Mouse (Mus musculus): ENCODE measurements around the gene Lrrc1. TPM values are rescaled to one million over a fixed set of nuclear protein-coding genes. Genes with fewer than 3 reads are reported as not detected.

Lrrc1 gene
- polyA plus RNA-seq, 1 experiment, result 4.4 TPM

GRCm38 (mm10) chr9:77465401-77465800, 79.3 kb downstream of the Lrrc1 start:
- Histone ChIP-seq H3K4me3 (ENCODE audit: insufficient read depth, poor library complexity, severe bottlenecking) (no peak overlapping the region), H3K79me3 (ENCODE audit: low read depth) (no peaks in the 10 kb centered on the region), H3K36me3 (ENCODE audit: control insufficient read depth, insufficient read depth) (no peaks in the 10 kb centered on the region), H3K79me2 (ENCODE audit: control insufficient read depth, insufficient read depth) (no peaks in the 10 kb centered on the region), H3K27me3 (ENCODE audit: control insufficient read depth, insufficient read depth, insufficient read length) (no peaks in the 10 kb centered on the region), H3ac (ENCODE audit: control insufficient read depth, insufficient read length, low read depth) (no peak overlapping the region)
- TF ChIP-seq MAX (IDR thresholded peaks at IDR 0.05) (no peak), USF1 (IDR thresholded peaks at IDR 0.05; ENCODE audit: low read depth) (no peak), MYOD1 (IDR thresholded peaks at IDR 0.05; ENCODE audit: control insufficient read depth, insufficient read length, low read depth) (no peak)

GRCm38 (mm10) chr9:77463861-77464260, 80.8 kb downstream of the Lrrc1 start:
- H3K4me3 ChIP-seq (ENCODE audit: insufficient read depth, poor library complexity, severe bottlenecking), result no peak overlapping the region
- H3K79me3 ChIP-seq (ENCODE audit: low read depth), result no peaks in the 10 kb centered on the region
- no peak for TF ChIP-seq MAX (IDR thresholded peaks at IDR 0.05)
- TF ChIP-seq CTCF (IDR thresholded peaks at IDR 0.05; ENCODE audit: control insufficient read depth, insufficient read depth, insufficient read length), result no peak
- TF ChIP-seq MYOG (IDR thresholded peaks at IDR 0.05; ENCODE audit: control insufficient read depth, extremely low read depth, insufficient read length), result no peak
- no peak for TF ChIP-seq FOSL1 (IDR thresholded peaks at IDR 0.05; ENCODE audit: insufficient read depth, low read length, poor library complexity, severe bottlenecking)
- TF ChIP-seq CEBPB (IDR thresholded peaks at IDR 0.05; ENCODE audit: low read depth), result no peak
- TF ChIP-seq USF1 (IDR thresholded peaks at IDR 0.05; ENCODE audit: low read depth), result no peak
- TF ChIP-seq MYOD1 (IDR thresholded peaks at IDR 0.05; ENCODE audit: control insufficient read depth, insufficient read length, low read depth), result no peak
- H3K27me3 ChIP-seq (ENCODE audit: control insufficient read depth, insufficient read depth, insufficient read length), result no peaks in the 10 kb centered on the region
- no peaks in the 10 kb centered on the region for H3K36me3 ChIP-seq (ENCODE audit: control insufficient read depth, insufficient read depth)
- no peaks in the 10 kb centered on the region for H3K79me2 ChIP-seq (ENCODE audit: control insufficient read depth, insufficient read depth)
- no peak overlapping the region for H3ac ChIP-seq (ENCODE audit: control insufficient read depth, insufficient read length, low read depth)

- no peaks in the 10 kb centered on the region for H3K79me2 ChIP-seq (ENCODE audit: control insufficient read depth, insufficient read depth)
- H3K27me3 ChIP-seq (ENCODE audit: control insufficient read depth, insufficient read depth, insufficient read length), result no peaks in the 10 kb centered on the region
- H3K4me3 ChIP-seq (ENCODE audit: insufficient read depth, poor library complexity, severe bottlenecking), result no peak overlapping the region
- H3ac ChIP-seq (ENCODE audit: control insufficient read depth, insufficient read length, low read depth), result no peak overlapping the region
- no peaks in the 10 kb centered on the region for H3K36me3 ChIP-seq (ENCODE audit: control insufficient read depth, insufficient read depth)
- no peak for TF ChIP-seq MYOD1 (IDR thresholded peaks at IDR 0.05; ENCODE audit: control insufficient read depth, insufficient read length, low read depth)
- TF ChIP-seq FOSL1 (IDR thresholded peaks at IDR 0.05; ENCODE audit: insufficient read depth, low read length, poor library complexity, severe bottlenecking), result no peak
- TF ChIP-seq MAX (IDR thresholded peaks at IDR 0.05), result no peak
- no peak for TF ChIP-seq CEBPB (IDR thresholded peaks at IDR 0.05; ENCODE audit: low read depth)
- no peak for TF ChIP-seq USF1 (IDR thresholded peaks at IDR 0.05; ENCODE audit: low read depth)
- no peak for TF ChIP-seq CTCF (IDR thresholded peaks at IDR 0.05; ENCODE audit: control insufficient read depth, insufficient read depth, insufficient read length)
- TF ChIP-seq MYOG (IDR thresholded peaks at IDR 0.05; ENCODE audit: control insufficient read depth, extremely low read depth, insufficient read length), result no peak
- no peaks in the 10 kb centered on the region for H3K79me3 ChIP-seq (ENCODE audit: low read depth)
Observed at GRCm38 (mm10) chr9:77463195-77463594, 81.5 kb downstream of the Lrrc1 start.

- Histone ChIP-seq H3K36me3 (ENCODE audit: control insufficient read depth, insufficient read depth) (no peaks in the 10 kb centered on the region), H3K4me3 (ENCODE audit: insufficient read depth, poor library complexity, severe bottlenecking) (no peak overlapping the region), H3K27me3 (ENCODE audit: control insufficient read depth, insufficient read depth, insufficient read length) (no peaks in the 10 kb centered on the region), H3ac (ENCODE audit: control insufficient read depth, insufficient read length, low read depth) (no peak overlapping the region), H3K79me2 (ENCODE audit: control insufficient read depth, insufficient read depth) (no peaks in the 10 kb centered on the region), H3K79me3 (ENCODE audit: low read depth) (no peaks in the 10 kb centered on the region)
- TF ChIP-seq USF1 (IDR thresholded peaks at IDR 0.05; ENCODE audit: low read depth), result no peak
- TF ChIP-seq CTCF (IDR thresholded peaks at IDR 0.05; ENCODE audit: control insufficient read depth, insufficient read depth, insufficient read length), result no peak
- no peak for TF ChIP-seq MYOD1 (IDR thresholded peaks at IDR 0.05; ENCODE audit: control insufficient read depth, insufficient read length, low read depth)
- TF ChIP-seq MYOG (IDR thresholded peaks at IDR 0.05; ENCODE audit: control insufficient read depth, extremely low read depth, insufficient read length), result no peak
- TF ChIP-seq CEBPB (IDR thresholded peaks at IDR 0.05; ENCODE audit: low read depth), result no peak
- TF ChIP-seq MAX (IDR thresholded peaks at IDR 0.05), result no peak
- no peak for TF ChIP-seq FOSL1 (IDR thresholded peaks at IDR 0.05; ENCODE audit: insufficient read depth, low read length, poor library complexity, severe bottlenecking)
Observed at GRCm38 (mm10) chr9:77461371-77461915, 83.2 kb downstream of the Lrrc1 start.

GRCm38 (mm10) chr9:77460408-77460807, 84.3 kb downstream of the Lrrc1 start:
- Histone ChIP-seq H3K4me3 (ENCODE audit: insufficient read depth, poor library complexity, severe bottlenecking) (no peak overlapping the region), H3K27me3 (ENCODE audit: control insufficient read depth, insufficient read depth, insufficient read length) (no peaks in the 10 kb centered on the region), H3ac (ENCODE audit: control insufficient read depth, insufficient read length, low read depth) (no peak overlapping the region), H3K79me2 (ENCODE audit: control insufficient read depth, insufficient read depth) (no peaks in the 10 kb centered on the region), H3K36me3 (ENCODE audit: control insufficient read depth, insufficient read depth) (no peaks in the 10 kb centered on the region), H3K79me3 (ENCODE audit: low read depth) (no peaks in the 10 kb centered on the region)
- TF ChIP-seq FOSL1 (IDR thresholded peaks at IDR 0.05; ENCODE audit: insufficient read depth, low read length, poor library complexity, severe bottlenecking), result no peak
- no peak for TF ChIP-seq MYOG (IDR thresholded peaks at IDR 0.05; ENCODE audit: control insufficient read depth, extremely low read depth, insufficient read length)
- no peak for TF ChIP-seq MYOD1 (IDR thresholded peaks at IDR 0.05; ENCODE audit: control insufficient read depth, insufficient read length, low read depth)
- TF ChIP-seq MAX (IDR thresholded peaks at IDR 0.05), result no peak
- TF ChIP-seq CTCF (IDR thresholded peaks at IDR 0.05; ENCODE audit: control insufficient read depth, insufficient read depth, insufficient read length), result no peak
- no peak for TF ChIP-seq USF1 (IDR thresholded peaks at IDR 0.05; ENCODE audit: low read depth)
- no peak for TF ChIP-seq CEBPB (IDR thresholded peaks at IDR 0.05; ENCODE audit: low read depth)

GRCm38 (mm10) chr9:77459365-77459764, 85.3 kb downstream of the Lrrc1 start:
- no peaks in the 10 kb centered on the region for H3K79me2 ChIP-seq (ENCODE audit: control insufficient read depth, insufficient read depth)
- no peak overlapping the region for H3ac ChIP-seq (ENCODE audit: control insufficient read depth, insufficient read length, low read depth)
- TF ChIP-seq FOSL1 (IDR thresholded peaks at IDR 0.05; ENCODE audit: insufficient read depth, low read length, poor library complexity, severe bottlenecking) (no peak), CEBPB (IDR thresholded peaks at IDR 0.05; ENCODE audit: low read depth) (no peak), CTCF (IDR thresholded peaks at IDR 0.05; ENCODE audit: control insufficient read depth, insufficient read depth, insufficient read length) (no peak), MAX (IDR thresholded peaks at IDR 0.05) (no peak), MYOD1 (IDR thresholded peaks at IDR 0.05; ENCODE audit: control insufficient read depth, insufficient read length, low read depth) (no peak), MYOG (IDR thresholded peaks at IDR 0.05; ENCODE audit: control insufficient read depth, extremely low read depth, insufficient read length) (no peak), USF1 (IDR thresholded peaks at IDR 0.05; ENCODE audit: low read depth) (no peak)
- H3K79me3 ChIP-seq (ENCODE audit: low read depth), result no peaks in the 10 kb centered on the region
- H3K36me3 ChIP-seq (ENCODE audit: control insufficient read depth, insufficient read depth), result no peaks in the 10 kb centered on the region
- H3K4me3 ChIP-seq (ENCODE audit: insufficient read depth, poor library complexity, severe bottlenecking), result no peak overlapping the region
- H3K27me3 ChIP-seq (ENCODE audit: control insufficient read depth, insufficient read depth, insufficient read length), result no peaks in the 10 kb centered on the region
